Mouse (Mus musculus): ENCODE data around the gene Secisbp2. TPM values are rescaled to one million over a fixed set of nuclear protein-coding genes. Genes with fewer than 3 reads are reported as not detected.

Gene Secisbp2
- 25.9 and 26.5 TPM in 2 replicates for polyA plus RNA-seq (2015; fragmentation: Nextera tagmentation; extraction: Ambion mirVana)

DNA sequence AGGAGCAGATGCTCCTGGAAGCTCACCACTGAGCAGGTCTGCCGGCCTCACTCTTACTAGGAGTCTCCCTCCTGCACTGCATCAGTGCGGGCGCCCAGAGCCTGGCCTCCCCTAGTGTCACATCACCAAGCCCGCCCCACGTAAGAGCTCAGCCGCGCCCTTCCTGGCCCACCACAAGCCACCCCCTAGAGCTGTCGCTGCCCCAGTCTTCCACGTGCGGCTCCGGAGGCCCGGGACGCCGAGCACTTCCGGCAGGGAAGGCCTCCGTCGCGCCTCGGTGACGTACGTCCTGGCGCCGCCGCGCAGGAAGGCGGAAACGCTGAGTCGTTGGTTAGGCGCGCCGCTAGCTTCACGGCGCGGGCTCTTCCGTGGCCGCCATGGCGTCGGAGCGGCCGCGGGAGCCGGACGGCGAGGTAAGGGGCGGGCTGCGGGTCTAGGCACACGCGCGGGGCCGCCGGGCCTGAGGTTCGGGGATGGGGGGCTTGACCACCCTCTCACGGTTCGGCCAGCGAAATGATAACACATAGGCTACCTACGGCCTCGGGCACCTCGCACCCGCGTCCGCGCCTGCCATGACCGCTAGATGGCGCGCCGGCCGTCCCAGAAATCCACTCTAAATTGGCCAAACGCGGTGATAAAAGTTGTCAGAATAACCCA lies at the start of gene Secisbp2:
Gene Secisbp2, plus strand, starts transcription at position 290 of the 657 bp plus-strand sequence.
- H3K9ac ChIP-seq: peak within 1 kb of the TSS; percentile 70
- peaks cover 37% of the 10 kb centered on the region for H3K36me3 ChIP-seq
- H3K4me1 ChIP-seq (replicated peaks): peaks cover 42% of the 10 kb centered on the region
- H3K27ac ChIP-seq: peak within 1 kb of the TSS; percentile 86
- H3K4me3 ChIP-seq: peak within 1 kb of the TSS; percentile 64
- peak; percentile 90 for ATAC-seq (replicated peaks; ENCODE audit: insufficient number of reproducible peaks, insufficient read depth, low FRiP score, low read depth)
- no peaks in the 10 kb centered on the region for H3K9me3 ChIP-seq (replicated peaks)
- H3K4me2 ChIP-seq: peak within 1 kb of the TSS; percentile 82
- under 1% methylated on average over 69 of the region's 69 CpGs for WGBS
- H3K27me3 ChIP-seq: no peaks in the 10 kb centered on the region

DNA sequence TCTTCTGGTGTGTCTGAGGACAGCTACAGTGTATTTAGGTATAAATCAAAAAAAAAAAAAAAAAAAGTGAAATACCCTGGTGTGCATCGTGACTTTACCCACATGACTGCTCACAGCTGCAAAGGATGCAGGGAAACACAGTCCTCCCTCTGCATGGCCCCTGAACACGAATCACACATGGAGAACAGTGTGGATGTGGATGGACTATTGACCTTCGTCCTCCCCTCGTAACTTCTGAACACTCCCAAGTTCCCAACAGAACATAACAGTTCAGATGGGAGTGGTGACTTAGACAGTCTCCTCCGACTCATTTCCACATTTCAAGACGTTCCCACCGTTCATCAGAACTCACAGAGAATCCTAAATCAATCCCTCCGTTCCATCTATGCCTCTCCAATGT lies 48.7 kb upstream of the Secisbp2 start:
- no peak for ATAC-seq (replicated peaks; ENCODE audit: insufficient number of reproducible peaks, insufficient read depth, low FRiP score, low read depth)
- Histone ChIP-seq H3K4me3 (no peak overlapping the region), H3K4me2 (peak overlapping the region; percentile 53; the same call in 1 of the 2 replicates), H3K27ac (no peak overlapping the region), H3K4me1 (replicated peaks) (peaks cover 3% of the 10 kb centered on the region), H3K27me3 (no peaks in the 10 kb centered on the region), H3K9ac (no peak overlapping the region), H3K9me3 (replicated peaks) (no peaks in the 10 kb centered on the region), H3K36me3 (no peaks in the 10 kb centered on the region)
- WGBS: 75% methylated on average over 8 of the region's 8 CpGs

DNA sequence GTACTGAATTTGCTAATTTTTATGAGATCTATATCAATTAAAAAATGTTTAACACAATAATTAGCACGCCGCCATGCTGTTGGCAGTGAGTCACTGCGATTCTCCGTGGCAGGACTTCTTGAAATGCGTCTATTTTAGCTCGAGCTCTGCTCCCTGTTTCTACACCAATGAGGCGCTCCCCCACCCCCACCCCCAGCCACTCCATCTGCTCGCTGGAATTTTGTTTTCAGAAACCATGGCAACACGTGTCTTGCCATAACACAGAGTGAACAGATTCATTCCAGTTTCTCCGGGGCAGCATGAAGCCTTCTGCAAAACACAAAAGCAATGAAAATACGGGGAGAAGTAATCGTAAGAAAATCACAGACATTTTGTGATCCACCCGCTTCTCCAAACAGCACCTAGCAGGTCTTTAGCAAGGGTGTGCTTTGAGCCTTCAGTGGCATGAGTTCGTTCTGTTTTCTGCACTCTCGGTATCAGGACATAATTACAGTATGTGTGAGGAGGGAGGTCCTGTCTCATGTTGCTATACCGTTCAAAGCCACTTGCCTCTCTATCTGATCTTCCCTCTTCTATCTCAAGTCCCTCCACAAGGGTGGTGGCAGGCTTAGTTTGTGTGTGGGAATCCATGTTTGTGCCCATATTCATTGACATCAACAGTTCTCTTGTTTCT lies 48.1 kb upstream of the Secisbp2 start:
- no peak overlapping the region for H3K27ac ChIP-seq
- ATAC-seq (replicated peaks; ENCODE audit: insufficient number of reproducible peaks, insufficient read depth, low FRiP score, low read depth): no peak
- H3K36me3 ChIP-seq: no peaks in the 10 kb centered on the region

DNA sequence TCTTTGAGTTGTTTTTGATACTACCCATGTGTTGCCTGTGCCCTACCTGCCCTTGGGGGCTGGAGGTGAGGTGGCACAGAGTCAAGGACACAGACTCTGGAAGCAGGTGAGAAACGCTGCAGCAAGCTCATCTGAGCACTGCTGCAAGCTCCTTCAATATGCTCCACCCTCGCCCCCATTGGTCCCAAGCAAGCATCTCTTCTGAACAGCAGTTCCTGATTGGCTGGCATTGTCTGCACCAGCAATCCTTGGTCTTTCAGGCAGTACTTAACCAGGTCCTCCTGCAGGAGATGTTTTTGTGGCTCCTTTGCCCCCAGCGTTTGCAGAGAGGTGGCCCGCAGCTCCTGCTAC lies 47.6 kb upstream of the Secisbp2 start:
- 44% methylated on average over 4 of the region's 4 CpGs for WGBS
- H3K9ac ChIP-seq: no peak overlapping the region

More for the DNA sequence above, 48.1 kb upstream of the Secisbp2 start:
- H3K4me3 ChIP-seq: peak overlapping the region; percentile 16
- H3K9ac ChIP-seq: no peak overlapping the region
- H3K9me3 ChIP-seq (replicated peaks): no peaks in the 10 kb centered on the region
- H3K4me1 ChIP-seq (replicated peaks): peaks cover 3% of the 10 kb centered on the region
- WGBS: 19% methylated on average over 16 of the region's 16 CpGs
- H3K27me3 ChIP-seq: no peaks in the 10 kb centered on the region
- peak overlapping the region; percentile 53 for H3K4me2 ChIP-seq

DNA sequence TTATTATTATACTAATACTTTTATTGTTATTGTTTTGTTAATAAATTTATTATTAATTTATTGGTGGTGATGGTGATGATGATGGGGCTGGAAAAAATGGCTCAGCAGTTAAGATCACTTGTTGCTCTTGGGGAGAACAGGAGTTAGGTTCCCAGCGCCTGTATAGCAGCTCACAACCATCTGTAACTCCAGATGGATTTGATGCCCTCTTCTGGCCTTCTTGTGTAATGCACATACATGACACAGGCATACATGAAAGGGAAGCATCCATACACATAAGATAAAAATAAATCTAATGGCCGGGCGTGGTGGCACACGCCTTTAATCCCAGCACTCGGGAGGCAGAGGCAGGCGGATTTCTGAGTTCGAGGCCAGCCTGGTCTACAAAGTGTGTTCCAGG lies 42.3 kb upstream of the Secisbp2 start:
- 92% methylated on average over 7 of the region's 7 CpGs for WGBS

More for the DNA sequence above, 47.6 kb upstream of the Secisbp2 start:
- ATAC-seq (replicated peaks; ENCODE audit: insufficient number of reproducible peaks, insufficient read depth, low FRiP score, low read depth): no peak
- H3K4me1 ChIP-seq (replicated peaks): peaks cover 3% of the 10 kb centered on the region
- no peak overlapping the region for H3K4me3 ChIP-seq
- H3K9me3 ChIP-seq (replicated peaks): no peaks in the 10 kb centered on the region
- no peak overlapping the region; the same call in 1 of the 2 replicates for H3K4me2 ChIP-seq
- H3K36me3 ChIP-seq: no peaks in the 10 kb centered on the region
- no peaks in the 10 kb centered on the region for H3K27me3 ChIP-seq
- no peak overlapping the region for H3K27ac ChIP-seq

DNA sequence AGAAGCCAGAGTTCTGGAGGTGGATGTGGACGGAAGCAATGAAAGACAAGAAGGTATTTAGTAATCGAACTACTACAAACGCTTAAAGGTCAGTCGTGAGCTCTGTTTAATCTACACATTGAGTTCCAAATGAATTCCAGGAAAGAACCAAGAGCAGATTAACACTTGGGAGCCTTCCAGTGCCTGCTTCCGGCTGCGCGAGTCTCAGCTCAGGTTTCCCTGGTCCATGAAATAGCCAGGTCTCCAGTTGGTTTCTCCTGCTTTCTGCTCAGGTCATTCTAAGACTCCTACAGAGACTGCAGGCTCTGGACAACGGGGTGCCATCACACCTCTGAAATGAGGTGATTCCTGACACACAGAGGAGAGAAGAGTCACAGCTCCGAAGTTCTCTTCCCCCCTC lies 40.4 kb upstream of the Secisbp2 start:
- Histone ChIP-seq H3K4me3 (peak overlapping the region; percentile 4; the same call in 1 of the 2 replicates), H3K9me3 (replicated peaks) (no peaks in the 10 kb centered on the region), H3K4me2 (peak overlapping the region; percentile 21; the same call in 1 of the 2 replicates), H3K36me3 (no peaks in the 10 kb centered on the region), H3K27ac (no peak overlapping the region), H3K9ac (no peak overlapping the region), H3K27me3 (no peaks in the 10 kb centered on the region), H3K4me1 (replicated peaks) (peaks cover 7% of the 10 kb centered on the region; the same call in 1 of the 2 replicates)
- 12% methylated on average over 9 of the region's 9 CpGs for whole genome bisulfite sequencing
- no peak for ATAC-seq (replicated peaks; ENCODE audit: insufficient number of reproducible peaks, insufficient read depth, low FRiP score, low read depth)

More for the DNA sequence above, 42.3 kb upstream of the Secisbp2 start:
- no peaks in the 10 kb centered on the region for H3K27me3 ChIP-seq
- H3K9ac ChIP-seq: no peak overlapping the region
- no peaks in the 10 kb centered on the region for H3K36me3 ChIP-seq
- no peak overlapping the region for H3K27ac ChIP-seq
- peaks cover 7% of the 10 kb centered on the region; the same call in 1 of the 2 replicates for H3K4me1 ChIP-seq (replicated peaks)
- ATAC-seq (replicated peaks; ENCODE audit: insufficient number of reproducible peaks, insufficient read depth, low FRiP score, low read depth): no peak
- no peak overlapping the region for H3K4me2 ChIP-seq
- no peaks in the 10 kb centered on the region for H3K9me3 ChIP-seq (replicated peaks)
- H3K4me3 ChIP-seq: no peak overlapping the region

DNA sequence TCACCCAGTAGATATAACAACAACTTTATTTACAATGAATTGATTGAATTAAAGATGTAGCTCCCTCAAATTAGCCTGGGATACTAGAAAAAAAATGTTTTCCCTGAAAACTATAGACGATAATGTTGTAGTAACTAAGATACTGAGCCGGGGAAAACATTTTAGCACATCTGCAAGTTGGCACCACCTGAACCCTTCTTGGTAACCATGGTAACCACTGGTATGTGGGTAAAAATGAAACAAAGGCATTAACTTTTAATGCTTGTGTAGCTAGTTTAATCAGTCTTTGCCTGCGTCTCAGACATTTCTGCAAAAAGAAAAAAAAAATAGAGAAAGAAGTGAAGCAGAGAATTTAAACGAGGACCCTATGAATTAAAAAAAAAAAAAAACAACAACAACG lies 40.0 kb upstream of the Secisbp2 start:
- WGBS: 50% methylated on average over 5 of the region's 5 CpGs
- Histone ChIP-seq H3K27me3 (no peaks in the 10 kb centered on the region), H3K9me3 (replicated peaks) (no peaks in the 10 kb centered on the region), H3K4me1 (replicated peaks) (peaks cover 7% of the 10 kb centered on the region), H3K9ac (no peak overlapping the region), H3K4me2 (peak overlapping the region; percentile 21; the same call in 1 of the 2 replicates), H3K4me3 (no peak overlapping the region), H3K27ac (no peak overlapping the region), H3K36me3 (no peaks in the 10 kb centered on the region)
- no peak for ATAC-seq (replicated peaks; ENCODE audit: insufficient number of reproducible peaks, insufficient read depth, low FRiP score, low read depth)

DNA sequence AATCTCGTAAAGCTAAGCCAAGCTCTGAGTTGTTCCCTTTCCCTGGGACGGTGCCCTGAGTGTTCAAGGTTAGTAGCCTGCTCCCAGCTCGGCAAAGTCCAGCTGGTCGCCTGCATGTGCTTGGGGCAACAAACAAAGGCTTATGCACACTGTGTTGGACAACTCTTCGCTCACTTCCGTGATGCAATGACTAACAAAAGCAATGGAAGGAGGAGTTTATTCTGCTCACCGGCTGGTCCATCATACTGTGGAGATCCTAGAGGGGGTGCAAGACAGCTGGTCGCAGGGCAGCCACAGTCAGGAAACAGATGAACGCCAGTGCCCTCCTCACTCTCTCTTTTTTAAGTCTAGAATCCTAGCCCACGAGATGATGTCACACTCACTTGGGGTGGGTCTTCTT lies 35.7 kb upstream of the Secisbp2 start:
- Histone ChIP-seq H3K4me2 (no peak overlapping the region), H3K9me3 (replicated peaks) (no peaks in the 10 kb centered on the region), H3K4me3 (no peak overlapping the region), H3K27me3 (no peaks in the 10 kb centered on the region), H3K36me3 (no peaks in the 10 kb centered on the region), H3K4me1 (replicated peaks) (peaks cover 10% of the 10 kb centered on the region), H3K9ac (no peak overlapping the region), H3K27ac (no peak overlapping the region)
- WGBS: 57% methylated on average over 10 of the region's 10 CpGs
- ATAC-seq (replicated peaks; ENCODE audit: insufficient number of reproducible peaks, insufficient read depth, low FRiP score, low read depth): no peak

DNA sequence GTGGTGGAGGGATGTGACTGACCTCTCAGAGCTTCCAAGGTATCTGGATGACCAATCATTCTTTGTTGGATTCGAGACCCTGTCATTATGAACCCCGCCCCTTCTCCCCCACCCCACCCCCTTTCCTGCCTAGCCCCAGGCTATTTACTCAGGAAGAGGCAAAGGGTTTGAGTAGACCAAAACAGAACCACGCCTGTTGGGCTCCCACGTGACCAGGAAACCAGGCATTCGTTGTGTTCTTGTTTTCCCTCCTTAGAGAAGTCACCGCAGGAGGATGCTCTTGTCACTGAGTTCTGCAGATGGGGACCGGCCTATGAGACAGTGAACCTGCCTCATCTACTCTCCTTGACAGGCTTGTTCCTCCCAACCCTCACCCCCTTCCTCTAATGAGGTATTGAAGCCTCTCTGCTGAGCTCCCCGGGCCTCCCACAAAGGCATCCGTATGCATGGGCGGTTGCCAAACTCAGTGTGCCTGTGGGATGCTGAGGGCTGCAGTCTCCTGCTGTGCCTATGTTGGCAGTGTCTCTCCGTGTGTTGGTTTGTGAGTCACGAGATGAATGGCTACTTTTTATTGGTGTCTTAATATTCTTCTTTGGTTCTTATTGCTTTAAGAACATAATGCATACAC lies 35.0 kb upstream of the Secisbp2 start:
- H3K4me1 ChIP-seq (replicated peaks): peaks cover 6% of the 10 kb centered on the region; the same call in 1 of the 2 replicates
- H3K4me3 ChIP-seq: no peak overlapping the region
- no peak overlapping the region for H3K4me2 ChIP-seq
- ATAC-seq (replicated peaks; ENCODE audit: insufficient number of reproducible peaks, insufficient read depth, low FRiP score, low read depth): no peak
- H3K9me3 ChIP-seq (replicated peaks): no peaks in the 10 kb centered on the region
- H3K27ac ChIP-seq: no peak overlapping the region
- no peaks in the 10 kb centered on the region for H3K36me3 ChIP-seq
- WGBS: 21% methylated on average over 12 of the region's 12 CpGs
- no peaks in the 10 kb centered on the region for H3K27me3 ChIP-seq
- no peak overlapping the region for H3K9ac ChIP-seq

DNA sequence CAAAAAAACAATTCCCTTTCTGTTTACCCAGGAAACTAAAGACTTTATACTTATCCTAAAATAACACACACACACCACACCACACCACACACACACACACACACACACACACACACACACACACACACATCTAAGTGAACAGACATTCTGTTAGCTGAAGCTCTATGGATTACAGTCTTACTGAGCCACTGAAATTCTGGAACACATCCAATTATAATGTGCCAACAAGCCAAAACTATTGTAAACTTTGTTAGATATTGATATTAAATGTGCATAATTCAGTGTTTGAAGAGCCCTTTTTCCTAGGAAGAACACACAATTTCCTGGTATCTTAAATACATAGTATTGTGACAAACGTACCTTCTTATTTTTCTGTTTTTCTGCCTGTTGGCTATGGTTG lies 34.2 kb upstream of the Secisbp2 start:
- no peak overlapping the region for H3K4me3 ChIP-seq
- no peak overlapping the region for H3K9ac ChIP-seq
- no peaks in the 10 kb centered on the region for H3K9me3 ChIP-seq (replicated peaks)
- H3K4me1 ChIP-seq (replicated peaks): peaks cover 6% of the 10 kb centered on the region; the same call in 1 of the 2 replicates
- 45% methylated on average over 1 of the region's 1 CpGs for WGBS
- no peak for ATAC-seq (replicated peaks; ENCODE audit: insufficient number of reproducible peaks, insufficient read depth, low FRiP score, low read depth)
- no peak overlapping the region for H3K27ac ChIP-seq
- H3K4me2 ChIP-seq: no peak overlapping the region
- no peaks in the 10 kb centered on the region for H3K27me3 ChIP-seq
- H3K36me3 ChIP-seq: no peaks in the 10 kb centered on the region

DNA sequence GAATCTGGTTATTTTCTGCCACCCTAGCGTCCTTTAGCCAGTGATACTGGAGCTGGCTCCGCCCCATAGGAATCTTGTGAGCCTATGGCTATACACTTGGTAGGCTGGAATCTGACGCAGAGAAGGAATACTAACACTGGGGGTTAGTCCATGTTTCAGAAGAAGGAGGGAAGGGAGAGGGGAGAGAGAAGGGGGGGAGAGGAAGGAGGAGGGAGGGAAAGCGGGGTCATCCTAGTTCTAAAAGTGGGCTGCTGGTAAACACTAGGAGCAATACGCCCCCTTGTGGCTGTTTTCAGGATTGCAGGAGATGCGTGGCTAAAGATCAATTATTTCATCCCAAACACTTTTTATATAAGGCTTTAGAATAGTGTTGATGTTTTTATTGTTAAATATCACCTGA lies 33.6 kb upstream of the Secisbp2 start:
- H3K9ac ChIP-seq: no peak overlapping the region
- no peaks in the 10 kb centered on the region for H3K27me3 ChIP-seq
- H3K4me1 ChIP-seq (replicated peaks): peaks cover 6% of the 10 kb centered on the region; the same call in 1 of the 2 replicates
- H3K4me2 ChIP-seq: peak overlapping the region; percentile 48
- no peak for ATAC-seq (replicated peaks; ENCODE audit: insufficient number of reproducible peaks, insufficient read depth, low FRiP score, low read depth)
- H3K36me3 ChIP-seq: no peaks in the 10 kb centered on the region
- H3K9me3 ChIP-seq (replicated peaks): no peaks in the 10 kb centered on the region
- H3K27ac ChIP-seq: no peak overlapping the region
- 14% methylated on average over 6 of the region's 6 CpGs for WGBS
- H3K4me3 ChIP-seq: no peak overlapping the region
